Mouse (Mus musculus) embryonic facial prominence, embryonic 11.5 days (tissue): Measurements from ENCODE around the gene Zfp931. TPM values are rescaled to one million over a fixed set of nuclear protein-coding genes. Genes with fewer than 3 reads are reported as not detected.

ENCODE experiments used
- ATAC-seq: fragments of 200-750 bp; cut with Nextera tagmentation; replicated peaks from 2 replicates; pipeline ENCODE4 v1.8.0; 2017; ENCODE audit warnings: low read depth; ENCODE audit not compliant: insufficient number of reproducible peaks, low FRiP score, low TSS enrichment
- DNase-seq: peaks from one replicate; pipeline ENCODE4 v3.0.0-alpha.2; 2015; ENCODE audit warnings: low spot score
- H3K27ac ChIP-seq: fragments of 300-500 bp; sonication (generic); replicated peaks from 2 replicates; pipeline ENCODE4 v1.5.1; 2014; ENCODE audit warnings: mild to moderate bottlenecking, low read depth, low read length, control low read depth
- H3K27me3 ChIP-seq: fragments of 300-500 bp; sonication (generic); 2 replicates; pipeline ENCODE4 v1.6.1; 2014; ENCODE audit warnings: mild to moderate bottlenecking, low read length, moderate library complexity, mixed read lengths; ENCODE audit not compliant: control insufficient read depth, insufficient read depth
- H3K36me3 ChIP-seq: fragments of 300-500 bp; sonication (generic); replicated peaks from 2 replicates; pipeline ENCODE4 v1.6.1; 2014; ENCODE audit warnings: low read depth, mild to moderate bottlenecking, low read length, moderate library complexity, mixed read lengths; ENCODE audit not compliant: control insufficient read depth, insufficient read depth
- H3K4me1 ChIP-seq: fragments of 300-500 bp; sonication (generic); 2 replicates; pipeline ENCODE4 v1.6.1; 2014; ENCODE audit warnings: low read length, mixed read lengths; ENCODE audit not compliant: control insufficient read depth, insufficient read depth
- H3K4me2 ChIP-seq: fragments of 300-500 bp; sonication (generic); 2 replicates; pipeline ENCODE4 v1.6.1; 2014; ENCODE audit warnings: low read depth, mild to moderate bottlenecking, control low read depth, low read length, moderate library complexity
- H3K4me3 ChIP-seq: fragments of 300-500 bp; sonication (generic); 2 replicates; pipeline ENCODE4 v1.5.1; 2014; ENCODE audit warnings: low read depth, low read length, control low read depth
- H3K9ac ChIP-seq: fragments of 300-500 bp; sonication (generic); replicated peaks from 2 replicates; pipeline ENCODE4 v1.6.1; 2014; ENCODE audit warnings: mild to moderate bottlenecking, control low read depth, low read length
- H3K9me3 ChIP-seq: fragments of 300-500 bp; sonication (generic); replicated peaks from 2 replicates; pipeline ENCODE4 v1.6.1; 2016; ENCODE audit warnings: mild to moderate bottlenecking, low read length, inconsistent platforms, mixed read lengths; ENCODE audit not compliant: control insufficient read depth
- WGBS: fragments of 180-500 bp; shearing (Covaris S2); extraction: QIAGEN DNeasy Blood & Tissue Kit; methylation state at CpG from one replicate; pipeline ENCODE4 v1.1.7; 2014; 5-methylcytosine and 5-hydroxymethylcytosine counted together
- polyA plus RNA-seq: library from polyadenylated mRNA; unstranded; fragments of >200 nt; fragmentation: Nextera tagmentation; extraction: Ambion mirVana; gene quantifications from 2 replicates; pipeline ENCODE4 v1.2.1, GENCODE M21; 2014

Zfp931 gene
- polyA plus RNA-seq, 1 experiment from 2014 or later = 22.9 TPM

DNA sequence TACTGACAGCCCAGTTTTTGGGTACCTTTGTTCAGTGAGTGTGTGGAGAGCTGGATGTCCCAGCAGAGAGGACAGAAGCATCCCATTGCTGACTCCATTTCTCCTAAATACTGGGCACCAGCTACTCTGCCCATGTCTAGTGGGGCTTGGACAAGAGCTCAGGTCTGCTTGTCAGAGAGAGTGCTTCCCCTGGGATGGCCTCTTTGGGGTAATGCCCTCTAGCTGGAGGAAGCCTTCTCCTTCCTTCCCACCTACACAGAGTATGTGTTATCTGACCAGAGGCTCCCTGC is 42.0 kb upstream of the Zfp931 start:
- no peak overlapping the region for H3K4me3 ChIP-seq
- peaks cover 3% of the 10 kb centered on the region; the same call in 1 of the 2 replicates for H3K4me1 ChIP-seq
- DNase-seq (no peak), ATAC-seq (no peak)
- H3K36me3 ChIP-seq = no peaks in the 10 kb centered on the region
- H3K4me2 ChIP-seq = no peak overlapping the region
- H3K27me3 ChIP-seq = no peaks in the 10 kb centered on the region; the same call in 1 of the 2 replicates
- H3K9me3 ChIP-seq = no peaks in the 10 kb centered on the region
- H3K9ac ChIP-seq = no peak overlapping the region
- no peak overlapping the region for H3K27ac ChIP-seq

DNA sequence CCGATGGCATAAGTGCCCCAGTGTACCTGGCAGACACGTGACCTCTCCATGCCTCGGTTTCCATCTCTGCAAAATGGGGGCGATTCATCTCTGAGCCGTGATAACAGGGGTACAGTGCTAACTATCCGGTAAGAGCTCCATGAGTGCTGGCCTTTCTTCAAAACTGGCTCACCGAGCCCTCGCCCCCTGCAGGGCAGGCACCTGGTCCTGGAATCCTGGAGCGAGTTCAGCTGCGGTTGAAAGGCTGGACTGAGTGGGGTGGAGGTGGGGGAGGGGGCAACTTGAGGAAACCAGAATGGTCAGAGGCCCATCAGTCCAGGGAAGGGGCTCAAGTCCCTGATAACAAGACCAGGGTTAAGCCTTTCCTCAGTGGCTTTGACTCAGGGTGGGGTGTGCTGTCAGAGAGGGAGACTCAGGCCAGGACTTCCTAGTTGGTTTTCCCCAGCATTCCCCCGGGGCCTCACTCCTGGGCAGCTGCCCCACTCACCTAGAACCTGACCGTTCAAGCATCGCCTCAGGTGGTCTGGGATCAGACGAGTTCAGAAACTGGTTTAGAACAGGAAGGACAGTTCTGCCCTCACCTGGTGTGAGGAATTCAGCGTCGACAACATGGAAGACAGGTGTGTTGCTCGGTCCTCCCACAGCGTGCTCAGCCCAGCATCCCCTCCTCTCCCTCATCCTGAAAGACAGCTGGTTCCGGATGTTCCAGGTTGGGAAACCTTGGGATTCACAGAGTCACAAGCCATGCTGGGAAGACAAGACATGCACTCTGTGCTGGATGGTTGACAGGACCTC is 41.5 kb upstream of the Zfp931 start:
- peak; percentile 36 for DNase-seq

DNA sequence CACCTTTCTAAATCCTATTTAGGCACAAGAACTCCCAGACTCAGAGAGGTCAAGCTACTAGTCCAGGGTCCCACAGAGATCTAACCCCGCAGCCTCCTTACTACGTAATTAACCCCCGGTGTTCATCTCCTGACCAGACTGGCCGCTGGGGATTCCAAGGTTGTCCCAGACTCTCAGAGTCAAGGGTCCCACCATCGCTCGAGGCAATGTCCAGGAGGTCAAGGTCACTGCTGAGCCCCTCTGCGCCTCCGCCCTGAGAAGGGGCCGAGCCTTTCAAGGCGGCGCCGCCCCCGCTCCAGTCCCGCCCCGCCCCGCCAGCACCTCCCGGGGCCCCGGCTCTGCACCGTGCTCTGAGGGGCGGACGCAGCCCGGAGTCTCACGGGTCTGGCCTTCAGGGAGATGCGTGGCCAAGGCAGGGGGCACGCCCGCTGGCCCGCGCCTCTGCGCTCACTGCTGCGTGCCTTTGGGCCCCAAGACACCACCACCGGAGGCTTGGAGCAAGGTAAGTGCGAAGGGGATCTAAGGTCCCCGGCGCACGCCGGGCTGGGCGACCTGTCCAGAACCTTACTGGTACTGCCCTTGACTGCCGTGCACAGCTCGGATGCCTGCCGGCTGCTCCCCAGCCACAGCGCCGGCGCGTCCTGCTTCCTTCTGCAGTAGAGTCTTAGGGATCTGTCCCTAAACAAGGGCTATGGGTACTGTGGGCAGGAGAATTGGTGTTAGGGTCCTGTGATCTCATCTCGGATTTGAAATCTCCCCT is 40.7 kb upstream of the Zfp931 start, which contains the start of gene Phactr3:
Gene Phactr3 (plus strand): TSS at position 175 of the 760 bp plus-strand sequence.
- no peak within 1 kb of the TSS for H3K27ac ChIP-seq
- DNase-seq (peak; percentile 27), ATAC-seq (peak; percentile 62; the same call in 1 of the 2 replicates)
- WGBS = 1% methylated on average over 44 of the region's 45 CpGs
- peak within 1 kb of the TSS; percentile 40 for H3K4me3 ChIP-seq
- H3K4me1 ChIP-seq = peaks cover 3% of the 10 kb centered on the region; the same call in 1 of the 2 replicates
- no peaks in the 10 kb centered on the region; the same call in 1 of the 2 replicates for H3K27me3 ChIP-seq
- H3K9ac ChIP-seq = peak within 1 kb of the TSS; percentile 47
- no peaks in the 10 kb centered on the region for H3K36me3 ChIP-seq
- H3K4me2 ChIP-seq = peak within 1 kb of the TSS; percentile 96
- H3K9me3 ChIP-seq = no peaks in the 10 kb centered on the region

More for the DNA sequence above, 41.5 kb upstream of the Zfp931 start:
- Histone ChIP-seq H3K4me3 (peak overlapping the region; percentile 40), H3K9ac (peak overlapping the region; percentile 47; the same call in 1 of the 2 replicates), H3K4me1 (peaks cover 3% of the 10 kb centered on the region; the same call in 1 of the 2 replicates), H3K27ac (no peak overlapping the region), H3K27me3 (no peaks in the 10 kb centered on the region; the same call in 1 of the 2 replicates), H3K4me2 (peak overlapping the region; percentile 96), H3K36me3 (no peaks in the 10 kb centered on the region), H3K9me3 (no peaks in the 10 kb centered on the region)
- ATAC-seq = no peak
- 20% methylated on average over 19 of the region's 19 CpGs for WGBS

DNA sequence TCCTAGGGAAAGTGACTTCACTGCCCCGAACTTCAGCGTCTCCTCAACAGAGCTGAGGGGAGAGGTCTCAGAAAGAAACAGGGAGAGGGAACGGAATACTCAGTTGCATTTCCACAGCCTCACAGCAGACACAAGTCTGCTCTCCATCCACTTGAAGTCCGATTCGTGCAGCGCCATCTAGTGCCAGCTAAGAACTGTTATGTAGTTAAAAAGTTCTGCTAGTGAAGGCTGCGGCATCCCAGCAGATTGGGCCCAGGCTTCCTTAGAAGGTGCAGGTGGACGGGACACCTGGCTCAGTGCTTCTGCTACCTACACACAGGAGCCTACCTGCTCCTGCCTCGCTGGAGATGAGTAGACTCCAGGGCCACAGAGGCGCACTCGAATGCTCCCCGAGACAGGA is 39.7 kb upstream of the Zfp931 start:
- peaks cover 3% of the 10 kb centered on the region; the same call in 1 of the 2 replicates for H3K4me1 ChIP-seq
- DNase-seq = peak; percentile 84
- H3K9me3 ChIP-seq = no peaks in the 10 kb centered on the region
- no peak overlapping the region for H3K9ac ChIP-seq
- no peak for ATAC-seq
- H3K4me2 ChIP-seq = no peak overlapping the region
- no peak overlapping the region for H3K27ac ChIP-seq
- H3K36me3 ChIP-seq = no peaks in the 10 kb centered on the region
- no peak overlapping the region for H3K4me3 ChIP-seq
- 23% methylated on average over 12 of the region's 12 CpGs for WGBS
- no peaks in the 10 kb centered on the region; the same call in 1 of the 2 replicates for H3K27me3 ChIP-seq

DNA sequence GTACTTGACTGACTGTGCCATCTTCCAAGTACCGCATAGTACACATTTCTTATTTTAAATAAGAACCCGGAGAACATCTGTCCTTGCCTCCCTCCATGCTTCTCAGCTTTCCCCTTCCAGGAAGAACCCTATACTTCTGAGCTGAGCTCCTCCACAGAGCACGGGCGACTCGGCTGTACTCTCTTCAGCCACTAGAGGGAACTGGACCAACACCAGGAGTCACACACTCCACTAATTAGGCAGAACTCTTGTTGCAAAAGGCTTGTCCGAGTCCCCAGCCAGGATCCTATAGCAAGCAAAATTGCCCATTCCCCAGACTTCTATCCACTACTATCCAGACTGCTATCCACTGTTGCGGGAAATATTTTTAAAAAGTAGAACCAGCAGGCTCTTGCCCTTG is 23.7 kb upstream of the Zfp931 start:
- no peak; the same call in 1 of the 2 replicates for ATAC-seq
- H3K27me3 ChIP-seq = no peaks in the 10 kb centered on the region
- H3K27ac ChIP-seq = no peak overlapping the region
- H3K9ac ChIP-seq = no peak overlapping the region
- 12% methylated on average over 7 of the region's 7 CpGs for WGBS
- H3K9me3 ChIP-seq = no peaks in the 10 kb centered on the region
- H3K36me3 ChIP-seq = no peaks in the 10 kb centered on the region
- no peaks in the 10 kb centered on the region for H3K4me1 ChIP-seq
- H3K4me2 ChIP-seq = no peak overlapping the region
- peak; percentile 78 for DNase-seq
- no peak overlapping the region for H3K4me3 ChIP-seq

DNA sequence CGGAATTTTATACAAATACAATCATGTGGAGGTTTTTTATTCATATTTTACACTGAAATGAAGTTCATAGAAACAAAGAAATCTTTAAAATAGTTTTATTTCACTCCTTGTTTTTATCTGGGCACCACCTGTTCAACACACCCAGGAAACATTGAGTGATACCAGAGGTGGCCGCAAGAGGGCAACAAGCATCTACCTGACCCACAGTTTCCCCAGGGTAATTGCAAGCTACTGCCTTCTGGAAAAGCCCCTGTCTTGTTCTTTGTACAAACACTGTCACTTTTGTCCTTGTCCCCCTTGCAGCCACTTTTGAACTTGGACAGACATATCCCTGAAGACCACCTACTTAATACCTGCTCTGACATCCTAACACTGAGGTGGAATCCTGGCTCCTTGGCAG is 19.7 kb upstream of the Zfp931 start:
- ATAC-seq (no peak), DNase-seq (peak; percentile 75)
- H3K27me3 ChIP-seq = no peaks in the 10 kb centered on the region
- no peaks in the 10 kb centered on the region for H3K36me3 ChIP-seq
- H3K9me3 ChIP-seq = no peaks in the 10 kb centered on the region
- no peak overlapping the region for H3K4me2 ChIP-seq
- no peak overlapping the region for H3K4me3 ChIP-seq
- 3% methylated on average over 2 of the region's 2 CpGs for WGBS
- no peak overlapping the region for H3K9ac ChIP-seq
- no peak overlapping the region for H3K27ac ChIP-seq
- H3K4me1 ChIP-seq = no peaks in the 10 kb centered on the region

DNA sequence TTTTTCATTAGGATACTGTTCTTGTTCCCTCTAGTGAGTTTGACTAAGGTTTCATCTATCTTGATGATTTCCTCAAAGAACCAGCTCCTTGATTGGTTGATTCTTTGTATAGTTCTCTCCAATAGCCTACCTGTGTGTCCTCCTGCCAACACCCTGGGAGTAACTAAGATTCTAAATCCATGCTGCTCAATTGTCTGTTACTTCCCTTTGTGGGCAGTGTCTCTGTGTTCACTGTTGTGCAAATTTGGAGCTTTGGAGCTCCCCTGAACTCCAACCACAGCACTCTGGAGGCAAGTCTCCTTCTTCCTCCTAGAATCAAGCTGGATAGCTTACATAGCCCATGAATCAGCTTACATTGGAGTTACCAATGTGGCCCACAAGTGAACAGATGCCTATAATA is 11.3 kb upstream of the Zfp931 start:
- no peak overlapping the region for H3K4me3 ChIP-seq
- H3K27me3 ChIP-seq = no peaks in the 10 kb centered on the region
- ATAC-seq = no peak
- H3K9ac ChIP-seq = no peak overlapping the region
- no peak overlapping the region for H3K27ac ChIP-seq
- no peak overlapping the region for H3K4me2 ChIP-seq
- no peaks in the 10 kb centered on the region for H3K4me1 ChIP-seq
- no peak for DNase-seq
- H3K36me3 ChIP-seq = no peaks in the 10 kb centered on the region
- H3K9me3 ChIP-seq = no peaks in the 10 kb centered on the region

DNA sequence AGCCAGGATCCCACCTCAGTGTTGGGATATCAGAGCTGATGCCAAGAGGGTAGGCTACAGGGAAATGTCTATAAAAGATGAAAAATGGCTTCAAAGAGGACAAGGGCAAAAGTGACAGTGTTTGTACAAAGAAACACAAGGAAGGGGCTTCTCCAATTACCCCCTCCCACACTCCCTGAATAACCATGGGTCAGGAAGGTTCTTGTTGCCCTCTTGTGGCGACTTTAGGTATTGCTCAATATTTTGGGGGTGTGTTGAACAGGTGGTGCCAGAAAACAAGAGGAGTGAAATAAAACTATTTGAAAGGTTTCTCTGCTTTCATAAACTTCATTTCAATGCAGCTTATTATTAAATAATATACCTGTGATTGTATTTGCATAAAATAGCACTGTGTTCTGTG is 20.1 kb downstream of the Zfp931 start:
- Histone ChIP-seq H3K27me3 (no peaks in the 10 kb centered on the region), H3K9me3 (no peaks in the 10 kb centered on the region), H3K4me2 (no peak overlapping the region), H3K27ac (no peak overlapping the region), H3K36me3 (no peaks in the 10 kb centered on the region), H3K4me3 (no peak overlapping the region), H3K4me1 (no peaks in the 10 kb centered on the region), H3K9ac (no peak overlapping the region)
- 7% methylated on average over 1 of the region's 1 CpGs for WGBS
- DNase-seq = peak; percentile 78
- no peak for ATAC-seq
